28 mouse cellular contexts compared by ENCODE assay signal in the genomic region with DNA sequence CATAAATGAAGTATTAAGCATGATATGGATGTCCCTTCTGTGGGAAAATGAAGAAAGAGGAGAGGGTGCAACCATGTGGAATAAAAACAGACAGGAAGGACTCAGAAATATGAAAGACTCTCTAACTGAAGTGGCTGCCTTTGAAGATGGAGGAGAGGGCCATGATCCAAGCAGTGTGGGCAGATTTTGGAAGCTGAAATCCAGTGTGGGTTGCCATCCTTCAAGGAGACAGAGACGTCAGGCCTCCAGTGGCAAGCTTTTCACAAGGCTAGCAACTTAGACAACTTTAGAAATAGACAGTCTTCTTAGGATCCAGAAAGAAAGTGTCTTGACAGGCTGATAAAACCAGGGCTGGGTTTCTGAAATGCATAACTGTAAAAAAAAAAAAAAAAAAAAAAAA.
DNase-seq lines count a peak whose midpoint lies in the region; ATAC-seq and TF ChIP-seq lines count a peak whose summit lies in the region.
"Had no signal": no experiment of that assay in that cellular context is flagged by ENCODE, and none has a peak within 500 bp of the region (broad histone marks: within the 10 kb centered on the region; RNA-seq: fewer than 3 reads in every experiment).

No protein-coding gene starts in this region.

- no peak overlapping the region for H3K4me2 ChIP-seq in forebrain, postnatal 0 days (ENCODE audit: low read depth)
- no peak overlapping the region for H3K4me2 ChIP-seq in forebrain, embryonic 15.5 days (replicated peaks)
- H3K4me2 ChIP-seq in liver, postnatal 0 days (ENCODE audit: low read depth, low read length) = no peak overlapping the region
- H3K4me2 ChIP-seq in midbrain, embryonic 15.5 days = no peak overlapping the region
- H3K4me2 ChIP-seq: forebrain, embryonic 13.5 days; heart, embryonic 12.5 days; hindbrain, embryonic 14.5 days; lung, embryonic 14.5 days; neural tube, embryonic 12.5 days had no signal

- intact Hi-C loops in left cerebral cortex, adult 2 months (cut with DNase I) = no loop called here

- TF ChIP-seq CTCF in forebrain, postnatal 0 days (IDR thresholded peaks at IDR 0.05; ENCODE audit: low read depth) = no peak
- TF ChIP-seq CTCF in left cerebral cortex, adult 2 months (IDR thresholded peaks at IDR 0.05) = no peak
- TF ChIP-seq CTCF in liver, postnatal 0 days (IDR thresholded peaks at IDR 0.05; ENCODE audit: low read depth) = no peak

- H3K27me3 ChIP-seq in forebrain, postnatal 0 days (ENCODE audit: insufficient read depth, low read length) = no peaks in the 10 kb centered on the region
- no peaks in the 10 kb centered on the region for H3K27me3 ChIP-seq in forebrain, embryonic 15.5 days
- no peaks in the 10 kb centered on the region for H3K27me3 ChIP-seq in liver, postnatal 0 days (ENCODE audit: insufficient read depth, low read length)
- H3K27me3 ChIP-seq in midbrain, embryonic 15.5 days (replicated peaks) = no peaks in the 10 kb centered on the region
- H3K27me3 ChIP-seq: forebrain, embryonic 13.5 days; heart, embryonic 12.5 days; neural tube, embryonic 12.5 days had no signal

- no peak overlapping the region for H3K9ac ChIP-seq in forebrain, postnatal 0 days
- H3K9ac ChIP-seq in forebrain, embryonic 15.5 days (replicated peaks) = no peak overlapping the region
- no peak overlapping the region for H3K9ac ChIP-seq in liver, postnatal 0 days (replicated peaks)
- no peak overlapping the region for H3K9ac ChIP-seq in midbrain, embryonic 15.5 days
- H3K9ac ChIP-seq: forebrain, embryonic 13.5 days; heart, embryonic 12.5 days; hindbrain, embryonic 14.5 days; liver, embryonic 14.5 days; lung, embryonic 14.5 days; neural tube, embryonic 12.5 days had no signal

- DNase-seq in forebrain, postnatal 0 days = peak; percentile 3
- DNase-seq in brain, adult 2 months (ENCODE audit: low read depth, low spot score) = peak; percentile 80
- DNase-seq in left cerebral cortex, adult 2 months (ENCODE audit: extremely low spot score in 1 of 2, low spot score in 2 of 2) = peak in 1 of 2 experiments; percentile 13
- peak; percentile 22 to 38 for DNase-seq in right cerebral cortex, postnatal 10 days (ENCODE audit: low spot score in 2 of 2)
- no peak for DNase-seq in liver, postnatal 0 days
- DNase-seq: adrenal gland, adult 8-10 months; cerebellum, adult 8-10 months; cerebellum, postnatal 25 days; gastrocnemius, postnatal 36 days; heart, adult 18-20 months; heart, postnatal 4 days; kidney, adult 11 months; kidney, postnatal 25 days; liver; lung, embryonic 14.5 days; lung, postnatal 14 days had no signal

- peak; percentile 43; the same call in 1 of the 2 replicates for ATAC-seq in forebrain, postnatal 0 days
- no peak for ATAC-seq in forebrain, embryonic 15.5 days (replicated peaks)
- no peak for ATAC-seq in liver, postnatal 0 days
- no peak for ATAC-seq in midbrain, embryonic 15.5 days (replicated peaks)
- ATAC-seq in CD4-positive, CD25-positive, alpha-beta regulatory T cell, adult 4 months = no peak
- ATAC-seq: forebrain, embryonic 13.5 days; midbrain, embryonic 16.5 days had no signal

- H3K36me3 ChIP-seq in forebrain, postnatal 0 days (ENCODE audit: insufficient read depth) = no peaks in the 10 kb centered on the region
- H3K36me3 ChIP-seq in forebrain, embryonic 15.5 days = no peaks in the 10 kb centered on the region
- H3K36me3 ChIP-seq in liver, postnatal 0 days (replicated peaks; ENCODE audit: insufficient read depth, low read length) = no peaks in the 10 kb centered on the region
- H3K36me3 ChIP-seq in midbrain, embryonic 15.5 days (replicated peaks) = no peaks in the 10 kb centered on the region
- H3K36me3 ChIP-seq: G1E; heart, embryonic 12.5 days; midbrain, embryonic 10.5 days; neural tube, embryonic 12.5 days had no signal

- TF ChIP-seq EP300 in liver, postnatal 0 days (IDR thresholded peaks at IDR 0.05; ENCODE audit: low read depth) = no peak

- H3K4me1 ChIP-seq in forebrain, postnatal 0 days (ENCODE audit: insufficient read depth) = no peaks in the 10 kb centered on the region
- H3K4me1 ChIP-seq in forebrain, embryonic 15.5 days = no peaks in the 10 kb centered on the region
- no peaks in the 10 kb centered on the region for H3K4me1 ChIP-seq in liver, postnatal 0 days (ENCODE audit: insufficient read depth)
- no peaks in the 10 kb centered on the region for H3K4me1 ChIP-seq in midbrain, embryonic 15.5 days
- H3K4me1 ChIP-seq: forebrain, embryonic 13.5 days; heart, embryonic 12.5 days; midbrain, embryonic 10.5 days; neural tube, embryonic 12.5 days had no signal

- H3K9me3 ChIP-seq in forebrain, postnatal 0 days (ENCODE audit: low read length) = no peaks in the 10 kb centered on the region
- no peaks in the 10 kb centered on the region for H3K9me3 ChIP-seq in forebrain, embryonic 15.5 days
- H3K9me3 ChIP-seq in liver, postnatal 0 days (ENCODE audit: low read length) = no peaks in the 10 kb centered on the region; the same call in 1 of the 2 replicates
- H3K9me3 ChIP-seq in midbrain, embryonic 15.5 days = no peaks in the 10 kb centered on the region
- H3K9me3 ChIP-seq: forebrain, embryonic 13.5 days; heart, embryonic 12.5 days; midbrain, embryonic 10.5 days; neural tube, embryonic 12.5 days had no signal

- H3K27ac ChIP-seq in forebrain, postnatal 0 days (ENCODE audit: low read depth, low read length) = no peak overlapping the region
- H3K27ac ChIP-seq in forebrain, embryonic 15.5 days (replicated peaks) = no peak overlapping the region
- peak overlapping the region; percentile 41; the same call in 1 of the 2 replicates for H3K27ac ChIP-seq in left cerebral cortex, adult 2 months
- H3K27ac ChIP-seq in liver, postnatal 0 days (ENCODE audit: low read depth) = no peak overlapping the region
- H3K27ac ChIP-seq in midbrain, embryonic 15.5 days = no peak overlapping the region
- H3K27ac ChIP-seq: forebrain, embryonic 13.5 days; hindbrain, embryonic 14.5 days; liver, embryonic 14.5 days; midbrain, embryonic 10.5 days; neural tube, embryonic 12.5 days had no signal

- no peak overlapping the region for H3K4me3 ChIP-seq in forebrain, postnatal 0 days (ENCODE audit: low read depth, low read length)
- no peak overlapping the region for H3K4me3 ChIP-seq in forebrain, embryonic 15.5 days
- no peak overlapping the region for H3K4me3 ChIP-seq in left cerebral cortex, adult 2 months
- H3K4me3 ChIP-seq in liver, postnatal 0 days (ENCODE audit: low read depth, low read length) = no peak overlapping the region
- no peak overlapping the region for H3K4me3 ChIP-seq in midbrain, embryonic 15.5 days
- H3K4me3 ChIP-seq: forebrain, embryonic 13.5 days; heart, embryonic 12.5 days; midbrain, embryonic 10.5 days; myocyte; neural tube, embryonic 12.5 days had no signal

- WGBS in forebrain, postnatal 0 days = 67% methylated on average over 1 of the region's 1 CpGs
- 92% methylated on average over 1 of the region's 1 CpGs for WGBS in forebrain, embryonic 15.5 days
- WGBS in liver, postnatal 0 days (ENCODE audit: insufficient replicate concordance) = 79% methylated on average over 1 of the region's 1 CpGs
- 93% methylated on average over 1 of the region's 1 CpGs for WGBS in midbrain, embryonic 15.5 days
